Mouse (Mus musculus) liver, postnatal 0 days (tissue): Measurements from ENCODE around the gene Rnf150.

Experiments
- CTCF ChIP-seq: sonication (generic); IDR thresholded peaks from 2 replicates; pipeline ENCODE4 v1.5.1; 2016; ENCODE audit warnings: antibody characterized with exemption, low read depth
- EP300 ChIP-seq: IDR thresholded peaks from 2 replicates; pipeline ENCODE4 v1.6.1; 2016; ENCODE audit warnings: antibody characterized with exemption, low read depth, mild to moderate bottlenecking

DNA sequence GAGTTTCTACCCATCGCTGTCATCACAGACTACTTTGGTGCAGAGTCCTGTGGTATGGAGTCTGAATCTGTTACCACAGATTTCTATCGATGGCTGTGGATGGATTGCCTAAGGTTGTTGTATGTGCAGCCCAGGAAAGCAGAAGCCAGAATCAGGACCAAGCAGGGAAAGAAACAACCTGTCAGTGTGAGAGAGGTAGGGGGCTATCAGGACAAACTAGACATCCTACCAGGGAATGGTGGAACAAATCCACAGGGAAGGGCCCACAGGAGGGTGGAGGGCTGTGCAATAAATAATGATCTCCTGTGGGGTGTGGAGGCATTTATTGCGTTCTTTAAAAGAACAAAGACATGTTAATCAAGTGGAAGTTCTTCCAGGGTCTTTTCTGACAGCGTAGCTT lies 56.5 kb downstream of the Rnf150 start:
- TF ChIP-seq CTCF, result no peak
- no peak for TF ChIP-seq EP300
